Mouse (Mus musculus): ENCODE data around the gene Tec.
A peak's percentile ranks its signal among the peaks of the same experiment; 100 is the strongest.

Tec gene

DNA sequence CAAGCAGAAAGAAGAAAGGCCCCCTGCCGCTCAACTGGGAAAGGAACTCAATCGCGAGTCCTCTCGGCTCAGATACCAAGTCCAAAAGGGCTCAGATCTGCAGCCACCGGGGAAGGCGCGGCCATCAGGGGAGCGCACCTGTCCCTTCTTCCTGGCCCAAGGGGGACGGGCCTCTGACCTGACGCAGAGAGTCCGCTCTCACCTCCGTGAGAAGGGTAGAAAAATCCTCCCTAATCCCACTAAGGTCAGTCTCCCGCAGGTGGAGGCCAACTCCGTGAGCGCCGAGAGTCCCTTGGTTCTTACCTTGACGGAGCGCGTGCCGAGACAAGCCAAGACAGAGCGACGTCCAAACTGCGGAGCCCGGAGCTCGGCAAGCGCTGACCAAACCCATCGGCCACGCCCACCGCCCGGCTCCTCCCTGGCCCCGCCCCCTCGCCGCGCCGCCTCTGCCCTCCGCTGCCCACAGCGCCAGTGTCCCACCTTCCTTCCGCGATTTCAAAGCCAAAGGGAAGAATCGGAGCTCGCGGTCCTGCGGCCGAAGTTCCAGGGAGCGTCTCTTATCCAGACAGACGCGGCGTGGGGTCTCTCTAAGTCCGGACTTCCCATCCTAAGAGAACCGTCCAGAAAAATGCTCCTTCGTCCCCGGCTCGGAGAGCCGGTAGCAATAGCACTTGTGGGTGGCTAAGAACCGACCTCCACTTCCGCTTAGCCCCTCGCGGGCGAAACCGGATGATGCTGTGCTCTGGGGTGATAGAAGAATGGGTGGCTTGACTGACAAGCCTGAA lies at the start of gene Tec:
Gene Tec (minus strand): TSS at position 393 of the 785 bp plus-strand sequence.
- DNase-seq (ENCODE audit: extremely low read depth, low read depth, low spot score): peak; percentile 39

DNA sequence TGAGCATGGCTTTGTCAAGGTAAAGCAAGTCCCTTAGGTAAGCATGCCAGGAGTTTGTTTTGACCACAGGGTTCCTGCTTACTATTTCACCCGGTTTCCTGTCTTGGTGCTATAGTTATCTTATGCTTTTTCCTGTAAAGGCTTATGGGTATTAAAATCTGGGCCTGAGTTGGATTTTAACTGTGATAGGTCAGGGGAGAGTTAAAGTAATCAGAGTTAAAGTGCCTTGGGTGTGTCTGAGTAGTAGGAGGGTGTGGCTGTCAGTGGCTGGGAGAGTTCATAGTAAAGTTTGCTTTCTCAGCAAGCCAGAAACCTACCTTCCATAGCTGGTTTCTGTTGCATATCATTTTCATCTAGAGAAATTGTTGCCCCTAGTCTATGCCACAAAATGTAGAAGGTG lies 48.6 kb upstream of the Tec start:
- no peak for DNase-seq (ENCODE audit: extremely low read depth, low read depth, low spot score)

DNA sequence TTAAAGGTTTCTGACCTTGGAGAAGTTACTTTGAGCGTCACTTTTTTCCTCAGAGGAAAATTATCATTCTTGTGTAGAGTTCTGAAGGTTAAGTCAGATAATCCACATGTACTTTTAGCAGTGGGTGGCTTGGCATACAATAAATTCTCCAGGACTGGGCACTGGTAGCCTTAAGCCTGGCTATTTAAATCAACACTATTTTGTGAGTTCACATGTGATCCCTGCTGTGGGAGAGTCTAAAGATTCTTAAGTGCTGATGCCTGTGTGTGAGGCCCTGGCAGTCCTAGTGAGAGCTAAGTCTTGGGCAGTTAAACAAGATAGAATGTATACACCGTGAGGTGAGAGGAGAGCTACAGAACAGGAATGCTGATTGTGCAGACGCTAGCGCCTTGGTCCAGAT lies 47.8 kb upstream of the Tec start:
- no peak for DNase-seq (ENCODE audit: extremely low read depth, low read depth, low spot score)

DNA sequence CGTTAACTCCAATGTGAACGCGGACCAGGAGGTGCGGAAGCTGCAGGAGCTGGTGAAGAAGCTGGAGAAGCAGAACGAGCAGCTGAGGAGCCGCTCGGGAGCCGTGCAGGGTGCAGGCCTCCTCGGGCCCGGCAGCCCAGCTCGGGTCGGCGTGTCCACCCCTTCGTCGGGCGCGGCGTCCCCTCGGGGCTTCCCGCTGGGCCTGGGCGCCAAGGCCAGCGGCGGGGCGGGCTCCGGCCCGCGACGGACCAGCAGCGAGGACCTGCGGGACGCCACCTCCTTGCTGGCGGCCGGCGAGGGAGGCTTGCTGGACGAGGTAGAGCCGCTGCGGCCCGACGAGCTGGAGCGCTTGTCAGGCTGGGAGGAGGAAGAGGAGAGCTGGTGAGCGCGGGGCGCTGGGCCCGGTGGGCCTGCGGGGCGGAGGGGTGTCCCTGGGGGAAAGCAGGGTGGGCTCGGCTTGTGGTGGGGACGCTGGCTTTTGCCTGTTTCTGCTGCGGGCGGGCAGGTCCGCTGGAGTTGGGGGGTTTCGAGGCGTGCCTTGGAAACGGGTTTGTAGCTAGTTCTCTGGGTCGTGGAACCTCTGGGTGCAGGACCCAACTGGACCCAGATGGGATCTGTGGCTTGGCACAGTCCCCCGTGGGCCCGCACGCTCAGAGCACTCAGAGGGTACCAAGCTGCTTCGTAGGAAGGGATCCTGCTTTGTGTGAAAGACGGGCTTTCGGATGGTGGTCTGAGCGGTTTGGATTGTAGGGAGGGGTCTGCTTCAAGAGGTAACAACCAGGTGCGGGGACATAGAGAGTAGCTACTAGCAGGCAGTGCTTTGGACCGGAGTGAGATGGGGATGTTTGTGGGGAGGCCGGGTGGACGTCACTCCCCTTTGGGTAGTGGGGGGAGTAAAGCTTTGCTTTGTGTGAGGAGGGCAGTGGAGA lies 46.6 kb upstream of the Tec start:
- no peak for DNase-seq (ENCODE audit: extremely low read depth, low read depth, low spot score)

DNA sequence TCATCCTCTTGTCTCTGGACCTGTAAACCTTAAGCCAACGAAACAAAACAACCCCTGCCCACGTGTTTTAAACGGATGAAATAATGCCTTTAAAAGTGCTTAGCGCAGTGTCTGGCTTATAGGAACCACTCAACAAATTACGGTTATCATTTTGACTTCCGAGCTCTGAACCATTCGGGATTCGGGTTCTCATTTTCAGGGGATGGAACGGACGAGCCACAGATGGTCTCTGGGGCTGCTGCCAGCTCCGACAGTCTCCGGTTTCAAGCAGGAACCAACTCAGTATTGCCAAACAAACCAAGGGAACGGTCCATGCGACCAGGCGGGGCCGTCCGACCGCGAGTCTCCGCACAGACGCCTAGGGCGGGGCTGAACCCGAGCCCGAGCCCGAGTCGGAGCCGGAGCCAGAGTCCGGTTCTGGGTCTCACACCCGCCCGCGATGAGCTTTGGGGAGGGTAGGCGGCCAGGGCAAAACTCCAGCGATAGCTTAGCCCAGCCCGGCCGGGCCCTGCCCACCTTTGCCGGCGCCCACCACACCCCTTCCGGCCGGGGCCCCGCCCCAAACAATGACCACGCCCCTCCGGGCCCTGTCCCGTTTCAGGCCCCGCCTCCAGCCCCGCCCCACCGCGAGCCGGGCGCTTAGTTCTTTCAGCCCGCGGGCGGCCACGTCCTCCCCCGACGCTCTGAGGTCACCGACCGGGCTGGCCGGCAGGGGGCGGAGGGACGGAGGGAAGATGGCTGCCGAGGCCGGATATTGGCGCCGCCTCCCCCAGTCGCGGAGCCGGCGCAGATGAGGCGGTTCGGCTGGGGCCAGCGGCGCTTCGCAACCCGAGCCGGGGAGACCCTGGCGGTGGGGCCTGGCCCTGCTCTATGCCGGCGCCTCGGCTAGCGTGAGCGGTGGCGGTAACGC lies 45.6 kb upstream of the Tec start, which contains the start of gene Slain2:
Gene Slain2 (plus strand): TSS at position 657 of the 910 bp plus-strand sequence.
- DNase-seq (ENCODE audit: extremely low read depth, low read depth, low spot score): no peak

DNA sequence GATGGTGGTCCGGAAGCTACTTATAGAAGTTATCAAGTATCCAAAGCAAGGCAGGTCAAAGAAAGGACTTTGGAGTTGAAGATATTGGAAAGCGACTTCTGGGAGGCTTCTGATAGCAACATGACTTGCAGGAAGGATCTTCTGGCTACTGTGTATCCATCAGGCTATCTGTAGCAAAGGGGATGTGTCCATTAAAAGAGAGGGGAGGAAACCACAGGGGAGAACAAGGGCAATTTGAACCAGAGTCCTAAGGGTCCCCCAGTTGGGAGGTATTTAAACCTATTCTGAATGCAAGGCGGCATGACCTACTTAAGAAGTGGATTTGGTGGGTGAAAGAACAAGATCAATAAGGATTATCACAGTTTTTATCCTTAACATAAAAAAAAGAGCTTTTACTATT lies 43.0 kb upstream of the Tec start:
- no peak for DNase-seq (ENCODE audit: extremely low read depth, low read depth, low spot score)

DNA sequence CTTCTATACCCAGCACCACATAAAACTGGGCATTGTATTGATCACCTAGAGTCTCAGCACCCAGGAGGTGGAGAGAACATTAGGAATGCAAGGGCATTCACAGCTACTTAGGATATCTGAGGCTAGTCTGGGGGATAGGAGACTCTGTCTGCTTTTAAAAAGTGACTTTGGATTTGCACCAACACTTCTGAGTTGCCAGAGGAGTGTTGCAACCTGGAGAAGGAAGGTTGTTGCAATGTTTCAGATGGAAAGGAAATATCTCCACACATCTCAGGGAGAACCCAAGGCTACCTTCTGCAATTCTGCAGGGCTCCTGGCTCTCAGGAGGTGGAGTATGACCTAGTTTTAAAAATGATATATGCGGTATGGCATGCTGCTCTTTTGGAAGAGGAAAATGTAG lies 42.1 kb upstream of the Tec start:
- DNase-seq (ENCODE audit: extremely low read depth, low read depth, low spot score): no peak

DNA sequence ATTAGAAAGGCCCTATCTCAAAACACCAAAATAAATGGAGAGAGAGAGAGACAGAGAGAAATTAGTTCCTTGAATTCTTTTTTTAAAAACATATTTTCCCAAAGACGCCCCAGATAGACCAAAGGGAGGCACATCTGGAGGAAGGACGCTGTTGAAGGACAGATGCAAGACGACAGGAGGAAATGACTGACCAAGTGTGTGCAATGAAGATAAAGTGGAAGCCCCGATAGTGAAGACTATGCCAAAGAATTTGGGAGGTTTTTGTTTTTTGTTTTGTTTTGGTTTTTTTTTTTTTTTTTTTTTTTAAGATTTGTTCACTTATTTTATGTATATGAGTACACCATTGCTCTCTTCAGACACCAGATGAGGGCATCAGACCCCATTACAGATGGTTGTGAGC lies 41.1 kb upstream of the Tec start:
- no peak for DNase-seq (ENCODE audit: extremely low read depth, low read depth, low spot score)

DNA sequence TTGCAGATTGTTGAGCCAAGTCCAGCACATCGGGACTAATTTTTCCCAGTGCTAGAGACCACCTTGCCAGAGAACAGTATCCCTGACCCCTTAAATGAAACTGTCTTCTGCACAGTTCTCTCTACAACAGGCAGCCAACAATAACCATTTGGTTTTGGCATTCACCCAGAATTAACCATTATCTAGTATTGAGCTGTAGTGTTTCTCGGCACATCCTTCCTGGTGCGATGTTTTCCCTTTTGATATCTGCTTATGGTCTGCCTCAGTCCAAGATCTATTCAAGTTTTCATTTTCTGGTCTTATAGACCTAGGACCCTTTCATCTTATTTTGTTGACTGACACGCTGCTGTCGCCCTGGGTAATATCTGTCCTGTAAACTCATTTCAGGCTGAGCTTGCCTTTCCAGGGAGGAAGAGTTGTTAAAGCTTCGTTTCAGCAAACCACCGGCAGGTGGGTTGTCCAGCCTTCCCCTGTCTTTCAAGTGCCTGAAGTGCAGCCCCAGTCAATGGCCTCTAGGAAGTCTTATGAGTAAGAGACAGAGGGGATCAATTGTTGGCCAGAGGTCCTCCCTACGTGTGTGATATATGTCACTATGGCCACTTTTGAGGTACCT lies 40.1 kb upstream of the Tec start:
- no peak for DNase-seq (ENCODE audit: extremely low read depth, low read depth, low spot score)

DNA sequence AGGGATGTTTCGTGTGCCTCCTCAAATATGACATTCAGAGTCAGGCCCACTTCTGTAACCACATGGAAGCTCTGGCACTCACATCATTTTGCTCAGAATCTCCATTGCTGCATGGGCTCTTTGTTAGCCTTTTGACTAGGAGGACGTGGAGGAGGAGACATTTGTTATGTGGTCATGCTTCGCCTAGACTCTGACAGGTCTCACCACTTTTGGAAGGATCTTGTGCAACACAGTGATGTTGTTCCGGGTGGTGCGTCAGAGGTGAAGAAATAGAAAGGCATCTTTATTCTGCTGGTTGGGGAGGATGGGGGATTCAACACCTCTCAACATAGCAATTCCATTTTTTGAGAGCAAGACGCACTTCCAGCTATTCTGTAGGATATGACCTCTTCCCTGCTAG lies 39.1 kb upstream of the Tec start:
- no peak for DNase-seq (ENCODE audit: extremely low read depth, low read depth, low spot score)

DNA sequence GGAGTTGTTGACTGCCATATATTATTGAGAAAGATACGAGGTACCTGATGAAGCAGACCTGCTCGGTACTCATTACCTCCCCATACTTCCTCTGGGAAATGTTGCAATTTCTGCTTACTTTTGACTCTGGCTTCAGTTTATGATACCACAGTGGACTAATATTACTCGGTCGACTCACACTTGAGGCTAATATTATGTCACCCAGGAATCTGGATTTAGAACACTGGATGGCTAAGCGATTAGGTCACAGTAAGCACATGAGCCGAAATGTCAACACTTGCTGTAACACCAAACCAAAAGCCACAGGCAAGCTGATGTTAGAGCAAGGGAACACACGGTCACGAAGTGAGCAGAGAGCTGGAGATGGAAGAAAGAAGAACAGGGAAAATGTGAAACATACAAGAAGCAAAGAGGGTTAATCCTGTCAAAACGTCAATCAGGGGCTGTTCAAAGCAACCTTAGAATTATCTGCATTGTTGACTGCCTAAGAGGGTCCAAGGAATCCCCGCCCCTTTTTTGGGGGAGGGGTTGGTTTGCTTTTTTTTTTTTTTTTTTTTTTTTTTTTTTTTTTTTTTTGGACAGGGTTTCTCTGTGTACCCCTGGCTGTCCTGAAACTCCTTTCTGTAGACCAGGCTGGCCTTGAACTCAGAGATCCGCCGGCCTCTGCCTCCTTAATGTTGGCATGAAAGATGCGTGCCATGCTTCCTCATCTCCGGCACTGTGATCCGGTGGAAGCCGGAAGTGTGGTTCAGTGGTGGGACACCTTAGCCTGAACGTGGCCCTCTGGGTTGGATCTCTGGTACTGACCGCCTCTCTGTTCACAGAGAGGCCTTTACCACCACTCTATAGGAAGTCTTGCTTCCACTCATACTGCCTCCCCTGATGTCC lies 36.9 kb upstream of the Tec start:
- no peak for DNase-seq (ENCODE audit: extremely low read depth, low read depth, low spot score)

DNA sequence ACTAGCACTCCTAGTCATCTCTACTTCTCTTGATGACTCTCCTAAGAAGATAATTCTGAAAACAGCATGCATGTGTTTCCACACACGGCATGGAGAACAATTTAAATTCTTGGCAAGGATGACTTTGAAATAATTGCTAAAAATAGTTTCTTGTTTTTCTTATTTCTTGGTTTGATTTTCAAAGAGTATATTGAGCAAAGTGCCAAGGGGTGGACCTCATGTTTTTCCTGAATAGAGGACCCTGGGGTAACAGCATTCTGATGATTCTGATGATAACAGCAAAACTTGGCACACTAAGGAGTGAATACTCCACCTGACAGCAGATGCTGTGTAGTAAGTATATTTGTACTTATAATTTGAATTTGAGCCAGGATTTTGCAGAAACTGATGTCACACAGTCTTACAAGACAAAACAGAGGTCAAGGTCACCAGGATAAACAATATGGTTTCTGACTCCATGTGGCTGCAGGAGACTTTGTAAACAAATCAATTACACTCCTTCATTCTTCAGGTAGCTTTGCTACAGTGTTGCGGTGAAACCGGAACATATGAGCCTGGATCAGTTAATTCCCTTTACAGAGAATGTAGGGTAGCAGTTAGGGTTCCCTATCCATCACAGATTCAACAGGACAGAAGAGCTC lies 34.7 kb upstream of the Tec start:
- DNase-seq (ENCODE audit: extremely low read depth, low read depth, low spot score): no peak

DNA sequence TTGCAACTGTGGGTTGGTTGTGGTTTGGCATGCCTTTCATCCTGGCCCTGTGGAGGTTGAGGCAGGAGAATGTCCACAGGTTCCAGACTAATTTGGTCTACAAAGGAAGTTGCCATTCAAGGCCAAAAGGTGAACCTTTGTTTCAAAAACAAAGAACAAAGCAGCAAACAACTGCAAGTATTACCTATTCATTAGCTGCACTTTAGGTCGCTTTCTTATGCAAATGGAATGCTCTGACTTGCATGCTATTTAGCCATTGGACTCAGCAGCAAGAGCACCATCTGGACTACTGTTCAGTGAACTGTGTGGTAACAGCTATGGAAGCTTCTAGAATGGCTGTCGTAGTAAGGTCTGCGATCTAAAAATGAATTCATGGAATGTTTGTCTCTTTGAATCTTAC lies 34.0 kb upstream of the Tec start:
- DNase-seq (ENCODE audit: extremely low read depth, low read depth, low spot score): no peak

DNA sequence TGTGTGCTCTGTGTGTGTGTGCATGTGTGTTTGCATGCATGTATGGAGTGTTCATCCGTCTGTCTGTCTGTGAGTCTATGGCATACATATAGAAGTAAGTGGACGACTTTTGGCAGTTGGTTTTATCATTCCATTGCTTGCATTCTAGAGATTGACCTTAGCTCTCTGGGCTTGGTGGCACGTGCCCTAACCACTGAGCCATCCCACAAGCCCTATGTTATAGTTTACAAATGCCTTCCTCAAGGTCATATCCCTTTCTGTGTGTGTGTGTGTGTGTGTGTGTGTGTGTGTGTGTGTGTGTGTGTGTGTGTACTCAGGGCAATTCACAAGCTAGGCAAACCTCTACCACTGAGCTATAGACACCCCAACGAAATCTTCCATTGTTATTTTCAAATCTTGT lies 33.6 kb upstream of the Tec start:
- DNase-seq (ENCODE audit: extremely low read depth, low read depth, low spot score): no peak

DNA sequence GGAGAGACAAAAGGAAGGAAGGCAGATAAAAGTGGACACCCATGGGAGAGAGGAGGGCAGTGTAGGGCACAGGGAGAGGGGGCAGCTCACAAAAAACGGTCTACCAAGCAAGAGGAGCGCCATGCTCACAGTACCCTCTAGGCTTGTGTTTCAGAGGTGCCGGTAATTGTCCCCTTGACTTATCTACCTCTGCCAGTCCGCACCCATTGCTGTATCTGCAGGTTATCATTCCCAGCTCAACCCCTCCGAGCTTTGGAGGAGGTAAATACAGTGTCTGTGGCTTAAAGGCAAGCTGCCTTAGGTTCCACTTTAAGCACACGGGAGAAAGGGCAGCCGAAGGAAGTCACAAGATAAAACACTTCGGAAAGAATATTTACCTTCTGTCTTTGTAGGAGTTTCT lies 31.0 kb upstream of the Tec start:
- no peak for DNase-seq (ENCODE audit: extremely low read depth, low read depth, low spot score)

DNA sequence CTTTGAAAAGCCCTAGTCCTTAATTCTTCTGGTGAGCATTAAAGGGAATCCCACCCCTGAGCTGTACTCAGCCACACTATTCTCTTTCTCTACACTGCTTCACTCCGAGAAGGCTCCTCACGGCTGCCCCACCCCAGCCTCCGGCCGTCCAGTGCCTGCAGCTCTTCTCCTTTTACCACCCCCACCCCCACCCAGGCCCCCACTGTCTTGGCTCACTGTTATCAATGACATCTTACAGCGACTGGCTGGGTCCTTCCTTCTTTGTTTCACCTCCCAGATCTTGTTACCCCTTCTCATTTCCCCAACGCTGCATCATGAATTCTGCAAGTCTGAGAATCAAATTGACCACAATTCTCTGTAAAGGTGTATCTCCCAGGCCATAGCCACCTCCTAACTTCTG lies 29.7 kb upstream of the Tec start:
- no peak for DNase-seq (ENCODE audit: extremely low read depth, low read depth, low spot score)

DNA sequence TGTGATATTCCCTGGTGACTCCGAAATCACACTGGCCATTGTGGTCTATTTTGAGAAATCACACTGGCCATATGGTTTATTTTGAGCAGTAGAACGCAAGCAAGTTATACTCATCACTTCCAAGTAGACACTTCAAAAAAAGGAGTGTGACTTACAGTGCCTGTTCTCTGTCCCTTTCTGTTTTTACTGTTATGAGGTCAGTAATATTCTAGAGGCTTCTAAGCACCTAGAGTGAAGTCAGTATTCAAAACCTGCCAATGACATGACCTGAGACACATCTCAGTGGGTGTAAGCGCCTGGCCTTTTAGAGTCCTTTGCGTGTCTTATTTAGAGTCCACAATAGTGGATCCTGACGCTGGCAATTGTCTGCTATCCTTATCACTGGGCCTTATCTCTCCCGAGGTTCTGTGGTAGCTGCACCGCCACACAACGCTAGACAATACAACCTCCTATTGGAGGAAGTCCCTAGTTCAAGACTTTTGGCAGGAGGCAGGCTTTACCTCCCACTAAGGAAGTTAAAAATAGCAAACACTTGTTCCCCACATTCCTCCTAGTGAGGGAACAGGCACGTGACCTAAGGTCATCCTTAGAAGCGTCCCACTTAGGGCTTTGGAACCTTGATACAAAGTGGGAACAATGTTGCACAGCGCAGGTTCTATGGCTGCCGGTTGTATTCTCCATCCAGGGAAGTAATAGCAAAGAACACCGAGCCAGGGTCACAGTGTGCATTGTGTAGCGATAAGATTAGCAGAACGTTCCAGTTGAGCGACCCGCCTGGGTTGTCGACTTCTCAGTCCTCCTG lies 28.4 kb upstream of the Tec start:
- no peak for DNase-seq (ENCODE audit: extremely low read depth, low read depth, low spot score)

DNA sequence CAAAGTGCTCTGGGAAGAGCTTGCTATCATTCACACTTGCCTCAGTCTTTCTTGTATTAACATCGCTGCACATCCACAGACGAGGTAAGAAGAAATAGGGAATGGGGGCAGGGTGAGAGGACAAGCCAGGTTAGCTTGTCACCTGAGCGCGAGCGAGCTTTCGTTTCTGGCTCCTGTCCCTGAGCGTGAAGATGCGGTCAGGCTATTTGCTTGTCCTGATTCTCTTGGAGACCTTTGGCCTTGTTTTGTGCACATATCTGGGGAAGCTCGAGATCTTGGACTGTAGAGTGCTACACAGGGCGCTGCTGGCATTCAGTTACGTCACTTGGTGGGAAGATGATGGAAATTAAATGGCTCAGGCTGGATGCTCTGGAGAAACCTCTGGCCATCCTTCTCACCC lies 27.0 kb upstream of the Tec start:
- no peak for DNase-seq (ENCODE audit: extremely low read depth, low read depth, low spot score)

Data from fat pad, adult 2 months (tissue).